Mouse (Mus musculus) heart, adult 2 months (tissue): ENCODE measurements around the gene Ppp1r36.

Source experiments
- CTCF ChIP-seq: fragments of 200-600 bp; IDR thresholded peaks from 2 replicates; pipeline ENCODE4 v1.8.1; 2022; ENCODE audit warnings: antibody characterized with exemption, mild to moderate bottlenecking, moderate library complexity
- EP300 ChIP-seq: fragments of 200-500 bp; IDR thresholded peaks from 2 replicates; pipeline ENCODE4 v1.6.1; 2011; ENCODE audit warnings: low read depth, low read length, control low read depth; ENCODE audit not compliant: insufficient read depth
- POLR2A ChIP-seq: fragments of 200-500 bp; IDR thresholded peaks from 2 replicates; pipeline ENCODE4 v1.6.1; 2011; ENCODE audit warnings: mild to moderate bottlenecking, low read depth, low read length, control low read depth; ENCODE audit not compliant: insufficient read depth

GRCm38 (mm10) chr12:76472046-76472445 is 54.7 kb downstream of the Ppp1r36 start:
- TF ChIP-seq CTCF (peak; percentile 81), POLR2A (no peak), EP300 (0 out of 2 replicates have a peak, but pooled peaks have one; percentile 39)
